Mouse (Mus musculus): ENCODE measurements around the gene Nutm2.

- no peak for TF ChIP-seq CTCF (IDR thresholded peaks at IDR 0.05)
- no peak for TF ChIP-seq EP300 (IDR thresholded peaks at IDR 0.05)
Measured at GRCm38 (mm10) chr13:50443812-50444211, 23.3 kb upstream of the Nutm2 start, which contains the start of gene Gm47429.
